Mouse (Mus musculus): ENCODE results near the gene March2.

DNA sequence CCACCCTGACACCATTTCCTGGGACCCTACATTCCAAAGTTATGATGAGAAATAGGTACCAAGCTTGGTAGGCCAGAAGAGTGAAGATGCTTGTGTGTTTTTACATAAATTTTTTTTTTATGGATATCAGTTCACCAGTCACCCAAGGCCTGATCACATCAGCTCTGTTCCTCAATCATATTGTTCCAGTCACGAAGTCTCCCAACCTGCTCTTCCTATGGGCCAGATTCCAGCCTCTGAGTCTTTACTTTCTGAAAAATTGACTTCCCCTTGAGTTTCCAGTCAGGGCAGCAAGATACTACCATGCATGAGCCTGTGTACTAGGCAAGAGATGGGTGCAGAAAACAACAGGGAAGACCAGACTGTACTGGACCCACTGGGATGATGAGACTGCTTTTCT, 31.7 kb downstream of the March2 start, which contains the start of gene Hnrnpm:
- no peak for TF ChIP-seq EP300 (IDR thresholded peaks at IDR 0.05; ENCODE audit: low read depth)
- TF ChIP-seq CTCF (IDR thresholded peaks at IDR 0.05; ENCODE audit: low read depth): no peak
